Mouse (Mus musculus): ENCODE results near the gene Ncr1. TPM values are rescaled to one million over a fixed set of nuclear protein-coding genes. Genes with fewer than 3 reads are reported as not detected.

The Ncr1 gene
- polyA plus RNA-seq (2012; rRNA removed) = 0.09 and 0.12 TPM in 2 replicates

DNA sequence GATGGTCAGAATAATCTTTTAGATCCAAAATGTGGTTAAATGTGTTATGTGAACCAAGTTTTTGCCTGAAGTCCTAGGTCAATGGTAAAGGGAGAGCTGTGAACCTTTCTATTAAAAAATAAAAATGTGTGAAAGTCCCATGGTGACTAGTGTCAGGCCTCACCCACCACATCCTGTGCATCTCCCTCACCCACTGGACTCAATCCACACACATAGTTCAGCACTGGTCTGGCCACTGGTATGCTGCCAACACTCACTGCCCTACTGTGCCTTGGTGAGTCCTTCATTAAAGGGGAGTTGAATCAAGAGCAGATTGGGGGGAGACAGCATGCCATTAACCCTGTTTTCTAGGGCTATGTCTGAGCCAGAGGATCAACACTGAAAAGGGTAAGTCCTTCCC lies at the start of gene Ncr1:
Gene Ncr1, plus strand, starts transcription at position 216 of the 400 bp plus-strand sequence.

Other genes with a start within 250 kb of the Ncr1 start
- 45.4 and 47.1 TPM in 2 replicates for gene Ttyh1, start 218.3 kb upstream of the Ncr1 start, polyA plus RNA-seq (2012; rRNA removed)
- 424 and 444 TPM in 2 replicates for gene Leng8, start 200.7 kb upstream of the Ncr1 start, polyA plus RNA-seq (2012; rRNA removed)
- gene Leng9, start 187.3 kb upstream of the Ncr1 start, polyA plus RNA-seq (2012; rRNA removed) = 63.8 and 67.8 TPM in 2 replicates
- gene Cdc42ep5, start 172.9 kb upstream of the Ncr1 start, polyA plus RNA-seq (2012; rRNA removed) = 466 and 548 TPM in 2 replicates
- gene Lilra5, start 100.0 kb upstream of the Ncr1 start, polyA plus RNA-seq (2012; rRNA removed) = 0.26 and 0.30 TPM in 2 replicates
- 0.10 and 0.14 TPM in 2 replicates for gene Gp6, start 60.0 kb downstream of the Ncr1 start, polyA plus RNA-seq (2012; rRNA removed)
- gene Rdh13, start 107.9 kb downstream of the Ncr1 start, polyA plus RNA-seq (2012; rRNA removed) = 19.8 and 32.5 TPM in 2 replicates
- gene Eps8l1, start 123.0 kb downstream of the Ncr1 start, polyA plus RNA-seq (2012; rRNA removed) = 5.4 and 5.8 TPM in 2 replicates
- gene Ppp1r12c, start 164.0 kb downstream of the Ncr1 start, polyA plus RNA-seq (2012; rRNA removed) = 115 and 125 TPM in 2 replicates
- gene Tnnt1, start 178.7 kb downstream of the Ncr1 start, polyA plus RNA-seq (2012; rRNA removed) = 0.74 and 0.75 TPM in 2 replicates
- gene Tnni3, start 186.5 kb downstream of the Ncr1 start, polyA plus RNA-seq (2012; rRNA removed) = 1.6 and 1.9 TPM in 2 replicates
- gene Dnaaf3, start 194.7 kb downstream of the Ncr1 start, polyA plus RNA-seq (2012; rRNA removed) = 2.7 and 2.8 TPM in 2 replicates
- 11.2 and 12.5 TPM in 2 replicates for gene Syt5, start 209.8 kb downstream of the Ncr1 start, polyA plus RNA-seq (2012; rRNA removed)